Mouse (Mus musculus): ENCODE results near the gene Tsr1. TPM values are rescaled to one million over a fixed set of nuclear protein-coding genes. Genes with fewer than 3 reads are reported as not detected.

Tsr1 gene
- polyA plus RNA-seq, 1 experiment, result 6.4 TPM

DNA sequence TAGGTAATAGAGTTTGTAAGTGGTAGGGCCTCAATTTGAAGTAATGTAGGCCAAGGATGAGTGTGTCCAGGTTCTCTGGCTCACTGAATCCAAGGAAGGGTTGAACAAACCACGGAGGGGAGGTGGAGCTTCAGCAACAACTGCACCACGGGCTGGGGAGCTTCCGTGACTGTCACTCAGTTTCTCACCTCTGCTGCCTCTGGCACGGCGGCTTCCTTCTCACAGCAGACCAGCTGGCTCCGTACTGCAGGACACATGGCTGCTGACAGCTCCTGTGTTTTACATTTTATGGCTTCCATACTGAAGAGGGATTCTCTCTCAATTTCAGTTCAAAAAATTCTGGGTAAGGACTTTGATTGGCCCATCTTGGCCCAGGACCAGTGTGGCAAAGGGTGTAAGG, 21.4 kb downstream of the Tsr1 start:
- no peak for TF ChIP-seq GATA1 (IDR thresholded peaks at IDR 0.05; ENCODE audit: borderline replicate concordance, low read length)
- TF ChIP-seq FLI1 (IDR thresholded peaks at IDR 0.05; ENCODE audit: low read length), result no peak
- Histone ChIP-seq H3K9me3 (no peaks in the 10 kb centered on the region), H3K4me1 (peaks cover 13% of the 10 kb centered on the region), H3K4me3 (replicated peaks) (no peak overlapping the region), H3K27me3 (replicated peaks) (no peaks in the 10 kb centered on the region), H3K36me3 (replicated peaks; ENCODE audit: low read length) (peaks cover 39% of the 10 kb centered on the region)

DNA sequence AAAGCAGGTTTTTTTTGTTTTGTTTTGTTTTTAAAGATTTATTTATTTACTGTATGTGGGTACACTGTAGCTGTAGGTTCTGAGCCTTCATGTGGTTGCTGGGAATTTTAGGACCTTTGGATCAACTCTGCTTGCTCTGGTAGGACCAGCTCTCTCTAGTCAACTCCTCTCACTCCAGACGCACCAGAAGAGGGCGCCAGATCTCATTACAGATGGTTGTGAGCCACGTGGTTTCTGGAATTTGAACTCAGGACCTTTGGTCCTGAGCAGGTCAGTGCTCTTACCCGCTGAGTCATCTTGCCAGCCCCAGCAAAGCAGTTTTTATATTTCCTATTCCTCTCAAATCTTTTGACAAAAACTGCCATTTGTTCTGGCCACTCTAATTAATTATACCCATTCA, 26.3 kb downstream of the Tsr1 start:
- H3K27me3 ChIP-seq (replicated peaks), result no peaks in the 10 kb centered on the region
- TF ChIP-seq GATA1 (IDR thresholded peaks at IDR 0.05; ENCODE audit: borderline replicate concordance, low read length) (no peak), FLI1 (IDR thresholded peaks at IDR 0.05; ENCODE audit: low read length) (no peak)

DNA sequence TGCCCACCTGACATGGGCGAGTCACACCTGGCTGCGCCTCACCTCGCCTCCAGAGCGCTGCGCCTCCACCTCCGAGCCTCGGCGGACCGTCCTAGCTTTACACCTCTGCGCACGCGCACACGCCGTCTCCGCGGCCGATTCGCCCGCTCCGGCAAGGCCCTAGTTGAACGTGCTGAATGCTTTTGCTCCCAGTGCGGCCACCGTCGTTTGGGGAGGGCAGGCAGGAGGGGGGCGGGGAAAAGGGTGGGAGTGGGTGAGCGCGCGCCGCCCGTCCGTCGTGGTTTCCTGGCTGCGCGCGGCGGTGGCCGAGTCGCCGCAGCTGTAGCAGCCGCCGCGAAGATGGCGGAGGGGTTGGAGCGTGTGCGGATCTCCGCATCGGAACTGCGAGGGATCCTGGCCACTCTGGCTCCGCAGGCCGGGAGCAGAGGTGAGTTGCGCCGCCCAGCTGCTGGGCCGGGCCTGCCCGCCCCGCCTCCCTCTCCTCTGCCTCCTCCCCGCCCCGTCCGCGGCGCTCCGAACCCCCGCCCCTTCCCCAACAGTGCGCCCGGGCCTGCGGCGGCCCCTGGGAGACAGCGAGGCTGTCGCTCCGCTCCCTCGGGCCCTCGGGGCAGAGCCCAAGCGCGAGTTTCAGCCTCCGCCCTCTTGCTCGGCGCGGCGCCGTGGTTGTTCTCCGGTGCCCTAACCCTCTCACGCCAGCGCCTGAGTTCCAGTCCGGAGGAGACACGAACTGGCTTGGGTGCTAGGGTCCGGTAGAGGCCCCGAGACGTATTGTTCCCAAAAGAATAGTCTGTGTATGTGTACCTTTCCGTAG, 27.9 kb downstream of the Tsr1 start, which contains the start of the genes Smg6 and Srr:
Gene Smg6, plus strand, starts transcription at position 247 of the 811 bp plus-strand sequence.
Gene Srr, minus strand, starts transcription at position 372 of the 811 bp plus-strand sequence.
- Histone ChIP-seq H3K4me3 (replicated peaks) (peak within 1 kb of the TSS; percentile 100), H3K4me1 (peaks cover 44% of the 10 kb centered on the region), H3K27me3 (replicated peaks) (no peaks in the 10 kb centered on the region), H3K36me3 (replicated peaks; ENCODE audit: low read length) (peaks cover 21% of the 10 kb centered on the region), H3K9me3 (no peaks in the 10 kb centered on the region)
- no peak for TF ChIP-seq FLI1 (IDR thresholded peaks at IDR 0.05; ENCODE audit: low read length)
- no peak for TF ChIP-seq GATA1 (IDR thresholded peaks at IDR 0.05; ENCODE audit: borderline replicate concordance, low read length)

More for the DNA sequence above, 26.3 kb downstream of the Tsr1 start:
- peaks cover 21% of the 10 kb centered on the region for H3K36me3 ChIP-seq (replicated peaks; ENCODE audit: low read length)
- H3K4me1 ChIP-seq, result peaks cover 31% of the 10 kb centered on the region
- H3K9me3 ChIP-seq, result no peaks in the 10 kb centered on the region
- H3K4me3 ChIP-seq (replicated peaks), result no peak overlapping the region

DNA sequence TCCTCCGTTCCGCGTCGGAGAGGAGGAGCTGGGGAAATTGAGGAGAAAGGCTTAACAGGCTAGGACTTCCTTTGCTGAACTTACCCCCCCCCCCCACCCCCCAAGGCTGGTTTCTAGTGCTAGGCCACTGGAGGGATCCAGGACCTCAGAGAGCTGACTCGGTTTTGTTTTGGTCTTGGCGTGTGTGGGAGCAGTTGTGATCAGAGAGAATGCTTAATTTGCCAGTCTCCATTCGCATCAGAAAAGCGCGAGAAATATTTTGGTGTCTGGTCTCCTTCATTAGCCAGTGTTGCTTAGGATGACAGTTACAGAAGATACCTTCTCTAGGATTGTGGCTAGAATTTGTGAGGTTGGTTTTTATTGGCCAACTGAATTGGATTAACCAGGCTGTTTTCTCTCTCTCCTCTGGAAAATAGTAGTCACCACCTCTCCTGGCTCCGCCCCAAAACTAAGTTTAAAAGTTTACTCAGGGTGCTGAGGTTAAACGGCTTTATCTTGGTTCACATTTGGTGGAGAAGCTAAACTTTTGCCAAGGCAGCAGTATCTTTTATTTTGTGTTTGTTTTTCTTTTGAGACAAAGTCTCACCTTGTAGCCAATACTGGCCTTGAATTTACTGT, 28.6 kb downstream of the Tsr1 start:
- Histone ChIP-seq H3K9me3 (no peaks in the 10 kb centered on the region), H3K27me3 (replicated peaks) (no peaks in the 10 kb centered on the region), H3K36me3 (replicated peaks; ENCODE audit: low read length) (peaks cover 25% of the 10 kb centered on the region), H3K4me3 (replicated peaks) (peak overlapping the region; percentile 100), H3K4me1 (peaks cover 44% of the 10 kb centered on the region)
- TF ChIP-seq GATA1 (IDR thresholded peaks at IDR 0.05; ENCODE audit: borderline replicate concordance, low read length) (no peak), FLI1 (IDR thresholded peaks at IDR 0.05; ENCODE audit: low read length) (no peak)

DNA sequence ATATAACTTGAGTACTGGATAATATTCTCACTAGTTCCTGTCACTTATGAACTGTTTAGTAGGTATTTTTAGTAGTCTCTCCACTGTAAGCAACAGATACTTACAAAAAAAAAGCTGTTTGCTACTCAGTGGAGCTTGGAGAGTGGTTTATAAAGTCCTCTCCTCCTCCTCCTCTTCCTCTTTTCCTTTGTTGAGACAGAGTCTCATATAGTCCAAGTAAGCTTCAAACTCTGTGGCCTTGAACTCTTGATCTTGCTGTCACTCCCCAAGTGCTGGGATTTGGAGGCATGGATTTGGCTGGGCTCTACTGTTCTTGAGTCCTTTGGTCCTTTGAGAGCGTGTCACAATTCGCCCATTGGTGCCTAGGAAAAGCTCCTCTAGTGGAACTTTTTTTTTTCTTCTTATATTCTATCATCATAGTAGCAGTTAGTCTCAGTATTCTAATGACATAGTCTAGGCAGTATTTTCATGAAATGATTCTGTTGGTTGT, 29.4 kb downstream of the Tsr1 start:
- peaks cover 32% of the 10 kb centered on the region for H3K36me3 ChIP-seq (replicated peaks; ENCODE audit: low read length)
- no peaks in the 10 kb centered on the region for H3K9me3 ChIP-seq
- TF ChIP-seq FLI1 (IDR thresholded peaks at IDR 0.05; ENCODE audit: low read length) (no peak), GATA1 (IDR thresholded peaks at IDR 0.05; ENCODE audit: borderline replicate concordance, low read length) (no peak)
- peaks cover 44% of the 10 kb centered on the region for H3K4me1 ChIP-seq
- H3K27me3 ChIP-seq (replicated peaks), result no peaks in the 10 kb centered on the region
- peak overlapping the region; percentile 100 for H3K4me3 ChIP-seq (replicated peaks)

DNA sequence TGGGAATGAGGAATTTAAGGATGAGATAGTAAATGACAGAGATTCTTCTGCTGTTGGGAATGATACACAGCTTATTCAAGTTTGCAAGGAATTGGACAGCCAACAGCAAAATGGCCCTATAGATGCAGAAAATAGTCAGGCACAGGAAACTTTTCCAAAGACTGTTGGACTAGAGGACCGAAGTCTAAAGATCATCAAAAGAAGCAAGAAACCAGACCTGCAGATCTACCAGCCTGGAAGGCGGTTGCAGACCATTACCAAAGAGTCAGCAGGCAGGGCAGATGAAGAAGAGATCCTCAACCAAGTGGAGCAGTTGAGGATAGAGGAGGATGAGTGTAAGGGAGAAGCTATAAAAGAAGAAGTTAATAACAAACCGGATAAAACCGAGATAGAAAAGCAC, 31.2 kb downstream of the Tsr1 start:
- TF ChIP-seq GATA1 (IDR thresholded peaks at IDR 0.05; ENCODE audit: borderline replicate concordance, low read length), result no peak
- TF ChIP-seq FLI1 (IDR thresholded peaks at IDR 0.05; ENCODE audit: low read length), result no peak
- no peaks in the 10 kb centered on the region for H3K9me3 ChIP-seq
- H3K27me3 ChIP-seq (replicated peaks), result no peaks in the 10 kb centered on the region
- peaks cover 41% of the 10 kb centered on the region for H3K4me1 ChIP-seq
- peaks cover 51% of the 10 kb centered on the region for H3K36me3 ChIP-seq (replicated peaks; ENCODE audit: low read length)
- H3K4me3 ChIP-seq (replicated peaks), result no peak overlapping the region

DNA sequence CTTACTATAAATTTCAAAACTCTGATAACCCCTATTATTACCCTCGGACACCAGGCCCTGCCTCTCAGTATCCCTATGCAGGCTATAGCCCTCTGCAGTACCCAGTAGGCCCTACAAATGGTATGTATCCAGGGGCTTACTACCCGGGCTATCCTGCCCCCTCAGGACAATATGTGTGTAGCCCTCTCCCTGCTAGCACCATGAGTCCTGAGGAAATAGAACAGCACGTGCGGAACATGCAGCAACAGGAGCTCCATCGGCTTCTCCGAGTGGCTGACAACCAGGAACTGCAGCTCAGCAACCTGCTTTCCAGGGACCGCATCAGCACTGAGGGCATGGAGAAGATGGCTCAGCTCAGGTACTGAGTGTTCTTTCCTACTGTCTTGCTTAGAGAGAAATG, 32.5 kb downstream of the Tsr1 start:
- no peak for TF ChIP-seq FLI1 (IDR thresholded peaks at IDR 0.05; ENCODE audit: low read length)
- TF ChIP-seq GATA1 (IDR thresholded peaks at IDR 0.05; ENCODE audit: borderline replicate concordance, low read length), result no peak
- no peaks in the 10 kb centered on the region for H3K9me3 ChIP-seq
- peaks cover 63% of the 10 kb centered on the region for H3K36me3 ChIP-seq (replicated peaks; ENCODE audit: low read length)

DNA sequence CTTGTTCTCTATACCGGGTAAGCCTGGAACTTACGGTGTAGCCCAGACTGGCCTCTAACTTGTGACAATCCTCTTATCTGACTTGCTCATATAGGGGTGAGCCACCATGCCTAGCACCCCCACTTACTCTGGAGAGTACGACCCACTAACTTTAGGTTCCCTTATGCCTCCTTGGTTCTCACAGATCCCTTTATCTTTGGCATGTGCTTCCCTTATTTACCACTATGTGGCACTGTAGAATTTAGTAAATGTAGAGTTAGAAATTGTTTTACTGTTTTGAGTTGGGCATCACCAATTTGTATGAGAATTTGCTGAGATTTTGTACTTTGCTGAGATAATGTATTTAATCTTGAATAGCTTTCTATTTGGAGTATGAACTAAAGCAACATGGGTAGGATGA, 48.5 kb downstream of the Tsr1 start:
- H3K9me3 ChIP-seq, result no peaks in the 10 kb centered on the region
- no peak overlapping the region for H3K4me3 ChIP-seq (replicated peaks)
- H3K27me3 ChIP-seq (replicated peaks), result no peaks in the 10 kb centered on the region
- H3K4me1 ChIP-seq, result peaks cover 4% of the 10 kb centered on the region; the same call in 1 of the 2 replicates
- peaks cover 75% of the 10 kb centered on the region for H3K36me3 ChIP-seq (replicated peaks; ENCODE audit: low read length)
- TF ChIP-seq FLI1 (IDR thresholded peaks at IDR 0.05; ENCODE audit: low read length), result no peak
- TF ChIP-seq GATA1 (IDR thresholded peaks at IDR 0.05; ENCODE audit: borderline replicate concordance, low read length), result no peak

More for the DNA sequence above, 32.5 kb downstream of the Tsr1 start:
- peaks cover 32% of the 10 kb centered on the region for H3K4me1 ChIP-seq
- H3K4me3 ChIP-seq (replicated peaks), result no peak overlapping the region
- H3K27me3 ChIP-seq (replicated peaks), result no peaks in the 10 kb centered on the region

DNA sequence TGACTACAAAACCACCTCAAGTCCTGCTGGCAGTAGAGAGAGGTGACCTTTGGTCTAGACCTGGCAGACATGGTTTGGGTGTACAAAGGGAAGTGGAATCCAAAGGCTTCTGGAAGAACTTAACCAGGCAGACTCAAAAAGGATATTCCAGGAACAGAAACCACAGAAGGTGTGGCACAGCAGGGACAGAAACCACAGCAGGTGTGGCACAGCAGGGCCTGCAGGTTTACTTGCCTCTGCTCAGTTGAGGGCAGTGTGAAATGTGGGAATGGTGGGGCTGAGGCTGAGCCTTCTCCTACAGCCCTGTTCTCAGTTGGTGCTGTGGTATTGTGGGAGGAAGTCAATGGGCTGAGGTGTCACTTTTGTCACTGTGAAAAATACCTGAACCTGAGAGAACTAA, 57.0 kb downstream of the Tsr1 start:
- no peak overlapping the region for H3K4me3 ChIP-seq (replicated peaks)
- TF ChIP-seq GATA1 (IDR thresholded peaks at IDR 0.05; ENCODE audit: borderline replicate concordance, low read length) (no peak), FLI1 (IDR thresholded peaks at IDR 0.05; ENCODE audit: low read length) (no peak)
- no peaks in the 10 kb centered on the region for H3K27me3 ChIP-seq (replicated peaks)
- H3K36me3 ChIP-seq (replicated peaks; ENCODE audit: low read length), result peaks cover 56% of the 10 kb centered on the region
- H3K9me3 ChIP-seq, result no peaks in the 10 kb centered on the region
- H3K4me1 ChIP-seq, result peaks cover 34% of the 10 kb centered on the region

DNA sequence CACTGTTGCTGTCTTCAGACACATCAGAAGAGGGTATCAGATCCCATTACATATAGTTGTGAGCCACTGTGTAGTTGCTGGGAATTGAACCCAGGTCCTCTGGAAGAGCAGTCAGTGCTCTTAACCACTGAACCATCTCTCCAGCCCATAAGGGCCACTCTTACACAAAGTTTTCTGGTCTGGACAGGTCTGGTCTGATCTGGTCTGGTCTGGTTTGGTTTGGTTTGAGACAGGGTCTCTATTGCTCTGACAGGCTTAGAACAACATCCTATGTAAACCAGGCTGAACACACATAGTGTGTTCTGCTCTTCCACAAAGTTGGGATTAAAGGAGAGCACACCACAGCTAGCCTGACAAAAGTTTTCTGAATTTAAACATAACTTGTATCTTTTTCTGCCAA, 58.1 kb downstream of the Tsr1 start:
- Histone ChIP-seq H3K4me1 (peaks cover 41% of the 10 kb centered on the region), H3K36me3 (replicated peaks; ENCODE audit: low read length) (peaks cover 51% of the 10 kb centered on the region), H3K27me3 (replicated peaks) (no peaks in the 10 kb centered on the region), H3K9me3 (no peaks in the 10 kb centered on the region), H3K4me3 (replicated peaks) (no peak overlapping the region)
- TF ChIP-seq GATA1 (IDR thresholded peaks at IDR 0.05; ENCODE audit: borderline replicate concordance, low read length) (no peak), FLI1 (IDR thresholded peaks at IDR 0.05; ENCODE audit: low read length) (no peak)

All from megakaryocyte, embryonic 14.5 days (primary cell).